Mouse (Mus musculus): ENCODE data around the gene Gm21870.
"Not testable (repeated sequence)": the region's sequence is repeated elsewhere in the genome, so short reads cannot be mapped to it uniquely, and the experiment has no call there.

The Gm21870 gene

DNA sequence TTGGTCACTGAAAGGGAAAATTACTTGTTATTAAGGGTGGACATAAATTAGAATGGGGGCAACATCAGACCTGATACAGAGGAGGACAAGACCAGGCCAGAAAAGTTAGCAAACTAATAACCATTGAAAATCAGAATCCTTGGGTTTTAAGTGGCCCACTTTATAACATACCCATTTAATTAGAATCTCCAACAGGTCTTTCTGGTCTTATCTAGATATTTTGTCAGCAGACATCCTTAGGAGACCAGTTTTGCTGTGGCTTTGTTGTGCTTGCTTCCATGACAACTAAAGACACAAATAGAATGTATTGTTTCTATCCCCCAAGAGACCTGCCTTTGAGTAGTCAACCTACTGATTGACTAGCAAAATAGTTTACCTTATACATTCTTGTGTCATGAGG lies at the start of gene Gm21870:
TSS of gene Gm21870 (minus strand) at position 101 of the 400 bp plus-strand sequence.
- not testable (repeated sequence) for DNase-seq (ENCODE audit: low read depth, low spot score)

DNA sequence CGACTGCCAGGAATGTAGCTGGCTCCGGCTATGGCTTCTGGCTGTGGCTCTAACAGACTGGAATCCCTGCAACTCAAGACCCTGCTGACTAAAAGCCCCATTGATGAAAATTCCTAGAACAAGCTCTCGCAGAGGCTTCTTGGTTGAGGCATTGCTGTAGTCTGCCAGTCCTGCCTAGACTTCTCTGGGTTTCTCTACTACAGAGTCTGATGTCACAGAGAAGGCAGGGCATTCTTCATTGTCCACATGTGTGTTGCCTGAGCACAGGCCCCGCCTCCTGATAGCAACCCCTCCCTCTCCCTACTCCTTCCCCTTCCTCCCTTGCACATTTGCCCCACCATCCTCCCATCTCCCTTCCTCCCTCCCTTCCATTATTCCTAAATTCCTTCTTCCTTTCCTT lies 30.2 kb downstream of the Gm21870 start, which contains the start of gene Btbd35f6:
TSS of gene Btbd35f6 (minus strand) at position 101 of the 400 bp plus-strand sequence.
- not testable (repeated sequence) for DNase-seq (ENCODE audit: low read depth, low spot score)
